Mouse (Mus musculus): Measurements from ENCODE around the gene Mtch1.

DNA sequence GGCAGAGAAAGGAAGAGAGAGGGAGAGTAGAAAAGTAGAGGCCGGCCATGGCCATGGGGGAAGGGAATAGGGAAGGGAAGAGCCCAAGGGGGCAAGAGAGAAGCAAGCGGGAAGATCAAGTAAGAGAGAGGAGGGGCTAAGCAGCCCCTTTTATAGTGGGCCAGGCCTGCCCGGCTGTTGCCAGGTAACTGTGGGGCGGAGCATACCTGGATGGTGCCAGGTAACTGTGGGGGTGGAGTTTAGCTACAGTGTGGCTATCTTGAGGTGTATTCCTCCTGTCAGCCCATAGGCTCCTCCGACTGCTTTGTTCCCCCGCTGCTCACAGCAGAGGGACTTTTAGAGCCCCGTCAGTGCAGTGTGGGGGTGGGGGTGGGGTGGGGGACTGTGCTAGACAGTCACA lies 21.0 kb upstream of the Mtch1 start:
- TF ChIP-seq BHLHE40 (IDR thresholded peaks at IDR 0.05; ENCODE audit: low read depth, low read length) (no peak), POLR2A (IDR thresholded peaks at IDR 0.05; ENCODE audit: low read depth, low read length) (no peak), EP300 (IDR thresholded peaks at IDR 0.05; ENCODE audit: low read length) (no peak), CTCF (conservative IDR thresholded peaks at IDR 0.05 in 1 of 2, IDR thresholded peaks at IDR 0.05 in 1 of 2; ENCODE audit: low read depth in 2 of 2, low read length in 2 of 2) (no peak), TBP (conservative IDR thresholded peaks at IDR 0.05; ENCODE audit: low read depth, low read length) (no peak), POLR2AphosphoS2 (IDR thresholded peaks at IDR 0.05; ENCODE audit: low read depth, low read length) (no peak), NRF1 (IDR thresholded peaks at IDR 0.05; ENCODE audit: low read depth, low read length) (no peak)

Measured in CH12.LX (cell line).